Comparison of ENCODE assay signal across 12 mouse cellular contexts in the genomic region with DNA sequence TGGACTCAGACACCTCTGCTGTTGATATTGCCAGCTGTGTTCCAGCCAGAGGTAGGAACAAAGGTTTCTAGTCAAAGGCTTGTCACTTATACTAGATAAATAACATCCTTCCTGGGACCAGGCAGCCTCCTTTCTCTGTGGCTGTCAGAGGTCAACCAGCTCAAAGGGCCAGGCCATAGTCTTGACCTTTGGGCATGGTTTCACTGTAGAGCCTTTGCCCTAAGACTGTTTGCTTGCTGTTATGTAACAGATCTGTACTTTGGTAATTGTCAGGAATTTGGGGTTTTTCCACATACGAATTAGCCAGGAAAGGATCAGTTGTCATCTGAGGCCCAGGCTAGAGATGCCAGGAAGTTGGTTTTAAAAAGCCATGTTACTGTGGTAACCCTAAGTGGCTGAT. TPM values are rescaled to one million over a fixed set of nuclear protein-coding genes. Genes with fewer than 3 reads are reported as not detected.
A peak's percentile ranks its signal among the peaks of the same experiment; 100 is the strongest.
DNase-seq lines count a peak whose midpoint lies in the region; ATAC-seq lines count a peak whose summit lies in the region.
"Had no signal": no experiment of that assay in that cellular context is flagged by ENCODE, and none has a peak within 500 bp of the region (broad histone marks: within the 10 kb centered on the region; RNA-seq: fewer than 3 reads in every experiment).

No protein-coding gene starts in this region.

- peak; percentile 15 for DNase-seq in adrenal gland, adult 8-10 months
- DNase-seq in adrenal gland, postnatal 25 days, result no peak
- DNase-seq in lung, postnatal 36 days, result peak; percentile 71
- no peak for DNase-seq in lung, postnatal 14 days
- DNase-seq in liver, result peak; percentile 28
- DNase-seq in ovary, postnatal 14 days (ENCODE audit: low spot score), result no peak
- no peak for DNase-seq in urinary bladder, adult 18-20 months (ENCODE audit: low spot score in 2 of 2)
- DNase-seq: cerebellum, postnatal 36 days; gastrocnemius, adult 2 months had no signal

- no peak for ATAC-seq in monocyte, adult 5-6 weeks (replicated peaks; ENCODE audit: insufficient number of reproducible peaks, low FRiP score, low TSS enrichment, poor library complexity, severe bottlenecking)

RNA-seq across cellular contexts. Expression of a gene that starts 9.5 kb away (rescaled TPM):
- not detected for total RNA-seq in adrenal gland, adult 8-10 months (2022)
- 1.1 TPM in 1 of 2 replicates, not detected in the other for total RNA-seq in adrenal gland, postnatal 25 days (2021)
- not detected in 3 replicates for total RNA-seq in monocyte, adult 5-6 weeks (2017)
- total RNA-seq: ES-E14; gastrocnemius, adult 2 months; left cerebral cortex, postnatal 25 days had no signal

RNA-seq across cellular contexts. Expression of a gene that starts 24.2 kb away (rescaled TPM):
- total RNA-seq in adrenal gland, adult 8-10 months (2022), result not detected
- total RNA-seq in adrenal gland, postnatal 25 days (2021), result not detected in 2 replicates
- total RNA-seq in monocyte, adult 5-6 weeks (2017), result not detected in 3 replicates
- total RNA-seq: gastrocnemius, adult 2 months; left cerebral cortex, postnatal 25 days had no signal

RNA-seq across cellular contexts. Expression of a gene that starts 29.2 kb away (rescaled TPM):
- total RNA-seq in adrenal gland, adult 8-10 months (2022), result 1 to 10 TPM in 1 of 4 experiments, under 1 TPM in 3; 0.18 to 1.0 (median 0.44) TPM
- 0.79 TPM in 1 of 2 replicates, not detected in the other for total RNA-seq in adrenal gland, postnatal 25 days (2021)
- total RNA-seq in monocyte, adult 5-6 weeks (2017), result not detected in 3 replicates
- total RNA-seq: ES-E14; gastrocnemius, adult 2 months; left cerebral cortex, postnatal 25 days had no signal

RNA-seq across cellular contexts. Expression of a gene that starts 55.9 kb away (rescaled TPM):
- total RNA-seq in adrenal gland, adult 8-10 months (2022), result 1 to 10 TPM in 1 of 4 experiments, under 1 TPM in 1, not detected in 2; 0.70 to 1.0 TPM
- total RNA-seq in adrenal gland, postnatal 25 days (2021), result 14.0 TPM in 1 of 2 replicates, not detected in the other
- not detected in 3 replicates for total RNA-seq in monocyte, adult 5-6 weeks (2017)
- total RNA-seq: gastrocnemius, adult 2 months; left cerebral cortex, postnatal 25 days had no signal

Comparison
In these comparisons a context has a peak if more than half of its experiments do, and no peak if none do; other contexts are left out.
1. DNase-seq: peak in adrenal gland, adult 8-10 months (single experiment), lung, postnatal 36 days (single experiment) and liver (single experiment); none in adrenal gland, postnatal 25 days (single experiment), lung, postnatal 14 days (single experiment), ovary, postnatal 14 days (single experiment) and urinary bladder, adult 18-20 months (0 of 2).